Mouse (Mus musculus): Measurements from ENCODE around the gene Fbn1. TPM values are rescaled to one million over a fixed set of nuclear protein-coding genes. Genes with fewer than 3 reads are reported as not detected.

Gene Fbn1
- total RNA-seq, 2 experiments from 2014 or later: not detected

DNA sequence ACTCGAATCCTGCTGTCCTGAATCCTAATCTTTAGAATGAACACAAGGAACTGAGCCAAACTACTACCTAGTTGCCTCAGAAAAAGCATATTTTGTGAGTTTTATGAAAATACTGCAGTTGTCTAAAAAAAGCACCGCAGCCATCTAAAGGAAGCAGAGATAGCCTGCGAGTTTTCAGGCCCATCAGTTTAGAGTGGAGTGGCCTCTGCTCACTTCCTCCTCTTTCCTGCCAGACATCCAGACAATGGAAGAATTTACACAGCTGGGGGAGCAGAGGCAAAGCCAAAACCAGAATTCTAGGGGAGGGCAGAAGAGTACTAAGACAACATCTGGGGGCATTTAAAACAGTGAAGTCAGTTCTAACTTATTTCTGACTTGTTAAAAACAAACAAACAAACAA lies 96.0 kb downstream of the Fbn1 start:
- no peak for ATAC-seq (replicated peaks; ENCODE audit: low FRiP score, low TSS enrichment, poor library complexity, severe bottlenecking)

DNA sequence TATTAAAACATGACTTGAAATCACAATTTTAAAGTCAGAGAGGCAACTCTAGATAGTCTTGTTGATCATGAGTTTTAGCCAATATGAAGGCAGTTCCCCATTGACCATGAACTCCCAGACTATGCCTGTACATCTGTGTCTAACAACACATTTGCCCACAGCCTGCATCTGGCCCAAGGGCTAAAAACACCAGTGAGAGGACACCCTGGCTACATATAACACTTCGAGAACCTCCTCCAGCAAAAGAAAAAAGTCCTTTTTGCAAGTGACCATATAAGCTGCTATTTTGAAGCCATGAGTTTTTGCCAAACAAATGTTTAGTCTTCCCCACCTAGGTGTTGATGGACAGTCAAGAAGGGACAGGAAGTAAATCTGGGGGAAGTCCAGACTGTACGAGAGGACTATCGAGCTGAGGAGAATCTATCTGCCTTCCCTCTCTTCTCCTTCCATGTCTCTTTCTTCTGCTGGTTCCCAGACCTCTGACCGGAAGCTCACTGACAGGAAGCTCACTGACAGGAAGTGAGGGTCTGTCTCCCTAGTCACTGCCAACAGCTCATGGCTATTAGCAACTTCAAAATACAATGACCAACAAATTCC lies 103.2 kb downstream of the Fbn1 start:
- no peak for ATAC-seq (replicated peaks; ENCODE audit: low FRiP score, low TSS enrichment, poor library complexity, severe bottlenecking)

DNA sequence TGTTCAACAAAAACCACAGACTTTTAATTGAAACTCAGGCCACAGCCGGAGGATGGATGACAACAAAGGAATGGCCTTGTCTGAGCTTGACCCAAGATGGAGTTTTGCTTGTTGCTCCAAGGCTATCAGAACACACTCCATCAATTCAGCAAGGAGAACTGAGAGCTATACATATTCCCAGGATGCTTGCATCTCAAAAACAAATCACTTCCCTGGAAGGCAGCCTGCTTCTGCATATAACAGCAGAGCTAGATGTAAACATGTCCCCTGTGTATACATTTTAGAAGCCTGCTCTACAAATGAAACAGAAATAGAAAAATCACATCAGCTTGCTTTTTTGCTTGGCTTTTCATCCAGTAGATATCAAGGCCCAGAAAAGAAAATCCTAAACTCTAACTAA lies 105.5 kb downstream of the Fbn1 start:
- ATAC-seq (replicated peaks; ENCODE audit: low FRiP score, low TSS enrichment, poor library complexity, severe bottlenecking): no peak

DNA sequence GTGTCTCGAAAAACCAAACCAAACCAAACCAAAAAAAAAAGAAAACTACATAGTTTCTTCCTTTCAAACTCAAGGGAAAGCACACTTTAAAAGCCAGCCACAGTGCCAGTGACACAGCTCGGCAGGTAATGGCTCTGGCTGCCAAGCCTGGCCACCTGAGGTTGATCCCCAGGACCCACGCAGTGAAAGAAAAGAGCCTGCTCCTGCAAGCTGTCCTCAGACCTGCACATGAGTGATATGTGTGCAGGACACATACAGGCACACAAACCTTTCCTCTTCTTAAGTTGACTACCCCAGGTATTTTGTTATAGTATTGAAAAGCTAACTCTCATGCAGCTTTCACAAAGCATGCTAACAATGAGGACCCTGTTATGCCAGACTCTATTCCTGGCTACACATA lies 107.7 kb downstream of the Fbn1 start:
- ATAC-seq (replicated peaks; ENCODE audit: low FRiP score, low TSS enrichment, poor library complexity, severe bottlenecking): no peak

DNA sequence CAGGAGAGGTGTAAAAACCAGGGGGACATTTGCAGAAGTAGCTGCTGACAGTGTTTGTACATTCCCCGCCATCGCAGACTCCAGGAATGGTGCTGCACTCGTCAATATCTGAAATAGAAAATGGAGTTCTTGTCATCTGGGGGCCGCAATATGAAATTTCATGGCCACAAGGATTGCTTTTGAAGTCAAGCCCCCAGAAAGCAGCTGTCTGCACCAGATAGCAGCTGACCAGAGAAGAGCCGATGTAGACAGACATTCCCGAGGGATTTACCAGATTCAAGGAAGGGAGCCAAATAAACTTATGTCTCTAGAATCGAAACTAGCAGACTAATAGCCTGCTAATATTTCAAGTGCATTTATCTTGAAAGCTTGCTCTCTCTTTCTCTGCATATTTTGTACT lies 110.0 kb downstream of the Fbn1 start:
- no peak for ATAC-seq (replicated peaks; ENCODE audit: low FRiP score, low TSS enrichment, poor library complexity, severe bottlenecking)

DNA sequence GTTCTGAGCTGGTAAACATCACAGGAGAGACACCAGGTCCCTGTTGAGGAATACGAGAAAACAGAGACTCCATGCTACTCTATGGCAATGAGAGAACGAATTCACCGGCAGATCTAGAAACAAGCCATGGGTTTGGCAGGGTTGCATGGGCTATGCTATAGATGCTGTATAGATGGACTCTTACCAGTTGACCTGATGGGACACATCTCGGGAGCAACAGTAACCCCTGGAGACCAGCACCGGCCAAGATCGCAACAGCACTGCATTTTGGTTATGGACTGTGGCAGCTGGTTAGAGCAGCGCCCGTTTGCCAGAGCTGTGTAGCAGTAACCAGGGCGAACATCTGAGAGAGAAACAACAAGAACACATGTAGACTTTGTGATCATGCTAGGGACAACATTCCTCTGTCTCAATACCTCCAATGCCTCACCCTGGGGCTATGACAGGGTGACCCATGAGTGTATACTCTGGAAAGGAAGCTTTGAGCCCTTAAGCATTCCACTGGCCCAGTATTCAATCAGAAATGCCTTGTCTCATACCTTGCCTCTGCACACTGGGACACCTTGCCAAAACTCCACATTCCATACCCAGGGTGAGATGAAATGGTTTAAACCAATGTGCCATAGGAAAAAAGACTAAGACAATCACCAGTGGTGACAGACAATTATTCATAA lies 113.2 kb downstream of the Fbn1 start:
- no peak for ATAC-seq (replicated peaks; ENCODE audit: low FRiP score, low TSS enrichment, poor library complexity, severe bottlenecking)

DNA sequence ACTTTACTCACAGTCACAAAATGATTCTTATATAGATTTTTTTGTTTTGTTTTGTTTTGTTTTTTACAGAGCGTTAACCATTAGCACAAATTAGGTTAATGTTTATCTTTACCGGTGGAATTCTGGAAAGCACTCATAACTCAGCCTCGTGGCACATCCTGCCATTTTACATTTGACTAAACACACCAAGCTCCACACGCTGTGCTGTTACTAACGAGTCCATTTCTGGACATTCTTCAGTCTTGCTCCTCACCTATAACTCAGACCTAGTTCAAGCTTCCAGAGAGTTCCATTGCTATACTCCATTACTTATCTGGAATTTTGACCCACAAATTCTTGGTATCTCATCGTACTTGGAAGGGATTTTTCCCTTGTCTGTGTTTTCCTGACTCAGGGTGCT lies 116.2 kb downstream of the Fbn1 start:
- no peak for ATAC-seq (replicated peaks; ENCODE audit: low FRiP score, low TSS enrichment, poor library complexity, severe bottlenecking)

DNA sequence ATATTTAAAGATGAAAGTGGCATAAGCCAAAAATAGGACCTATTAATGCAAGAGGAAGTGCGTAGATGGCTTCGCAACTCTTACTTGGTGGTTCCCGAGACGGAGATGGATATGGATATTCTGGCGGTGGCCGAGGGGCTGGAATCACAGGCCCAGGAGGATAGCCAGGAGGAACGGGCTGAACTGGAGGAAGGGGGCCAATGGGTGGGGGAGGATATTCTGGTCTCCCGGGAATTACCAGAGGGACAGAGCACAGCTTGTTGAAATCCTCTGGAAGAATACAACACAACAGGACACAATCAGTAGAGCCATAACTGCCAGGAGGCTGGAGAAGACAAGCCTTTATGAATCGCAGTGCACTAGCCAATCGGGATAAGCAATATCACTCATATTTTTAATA lies 118.0 kb downstream of the Fbn1 start:
- no peak for ATAC-seq (replicated peaks; ENCODE audit: low FRiP score, low TSS enrichment, poor library complexity, severe bottlenecking)

DNA sequence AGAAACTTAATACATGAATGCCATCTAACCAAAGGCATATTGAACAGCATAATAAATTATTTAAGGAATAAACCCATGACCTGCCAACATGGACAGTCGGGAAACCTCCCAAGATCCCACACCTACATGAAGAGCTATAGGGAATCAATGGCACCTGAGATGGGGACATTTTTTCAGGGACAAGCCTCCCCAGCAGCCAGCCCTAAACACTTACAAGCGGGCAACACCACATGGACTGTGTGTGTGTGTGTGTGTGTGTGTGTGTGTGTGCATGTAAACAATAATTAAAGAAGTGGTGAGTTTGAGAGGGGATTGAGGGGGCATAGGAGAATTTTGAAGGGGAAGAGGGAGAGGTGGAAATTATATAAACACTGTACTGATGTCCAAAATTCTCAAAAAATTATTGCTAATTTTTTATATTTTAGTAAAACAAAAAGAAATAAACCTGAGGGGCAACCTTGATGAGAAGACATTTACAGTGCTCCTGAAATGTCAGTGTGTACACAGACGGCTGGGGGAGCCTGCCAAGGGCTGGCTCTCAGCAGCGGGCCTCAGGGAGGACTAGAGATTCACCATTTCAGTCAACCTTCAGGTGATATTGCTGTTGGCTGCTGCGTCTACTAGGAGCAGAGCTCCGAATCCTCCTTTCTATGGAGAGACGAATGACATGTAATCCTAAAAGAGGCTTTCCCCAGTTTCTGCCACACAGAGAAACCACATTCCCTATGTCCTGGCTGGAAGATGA lies 121.4 kb downstream of the Fbn1 start:
- no peak for ATAC-seq (replicated peaks; ENCODE audit: low FRiP score, low TSS enrichment, poor library complexity, severe bottlenecking)

DNA sequence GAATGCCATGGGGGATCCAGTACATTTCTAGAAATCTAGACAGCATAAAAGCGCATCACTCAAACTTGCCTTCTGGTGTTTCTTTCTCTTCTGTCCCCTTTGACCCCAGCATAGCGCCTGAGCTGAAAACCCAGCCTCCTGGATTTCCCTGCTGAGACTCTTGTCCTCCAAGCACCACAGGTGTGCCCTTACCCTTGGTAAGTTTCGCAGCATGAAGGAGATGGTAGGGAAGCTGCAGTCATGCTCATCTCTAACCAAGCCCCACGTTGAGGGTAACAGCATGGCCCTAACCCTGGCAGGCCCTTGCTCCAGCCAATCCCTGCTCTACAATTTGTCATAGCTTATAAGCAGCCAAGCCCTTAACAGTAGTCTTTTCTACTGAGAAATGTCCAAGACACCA lies 122.9 kb downstream of the Fbn1 start:
- no peak for ATAC-seq (replicated peaks; ENCODE audit: low FRiP score, low TSS enrichment, poor library complexity, severe bottlenecking)

DNA sequence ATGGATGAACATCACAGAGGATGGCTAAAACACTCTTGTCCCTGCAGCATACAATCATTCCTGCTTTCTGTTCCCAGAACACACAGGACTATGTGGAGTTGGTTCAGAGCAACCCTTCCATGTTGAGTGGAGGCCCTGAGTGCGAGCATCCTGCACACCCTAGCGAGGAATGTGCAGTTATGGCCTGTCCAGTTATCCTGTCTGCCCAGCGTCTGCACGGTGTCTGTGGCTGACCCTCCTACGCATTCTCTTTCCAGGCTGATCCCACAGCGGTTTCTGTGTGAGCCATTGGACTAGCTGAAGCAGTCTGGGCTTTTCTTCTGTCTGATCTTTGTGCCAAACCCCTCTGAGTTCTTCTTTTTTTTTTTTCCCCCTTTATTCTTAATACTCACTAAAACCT lies 123.4 kb downstream of the Fbn1 start:
- ATAC-seq (replicated peaks; ENCODE audit: low FRiP score, low TSS enrichment, poor library complexity, severe bottlenecking): no peak

DNA sequence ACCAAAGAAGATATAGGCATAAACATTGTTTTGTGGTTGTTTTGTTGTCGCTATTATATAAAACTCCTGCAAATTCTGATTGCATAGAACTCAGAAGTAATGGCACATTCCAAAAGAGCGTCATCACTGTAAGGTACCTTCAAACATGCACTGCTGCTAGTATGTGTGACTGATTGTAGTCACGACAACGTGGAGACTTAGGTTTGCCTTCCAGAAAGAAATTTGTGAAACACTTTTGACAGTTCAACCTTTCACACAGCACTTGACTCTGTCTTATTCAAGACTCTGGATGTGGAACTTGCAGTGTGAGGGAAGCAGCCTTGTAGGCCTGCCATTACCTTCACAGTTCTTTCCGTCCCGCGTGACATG lies 124.5 kb downstream of the Fbn1 start:
- no peak for ATAC-seq (replicated peaks; ENCODE audit: low FRiP score, low TSS enrichment, poor library complexity, severe bottlenecking)

DNA sequence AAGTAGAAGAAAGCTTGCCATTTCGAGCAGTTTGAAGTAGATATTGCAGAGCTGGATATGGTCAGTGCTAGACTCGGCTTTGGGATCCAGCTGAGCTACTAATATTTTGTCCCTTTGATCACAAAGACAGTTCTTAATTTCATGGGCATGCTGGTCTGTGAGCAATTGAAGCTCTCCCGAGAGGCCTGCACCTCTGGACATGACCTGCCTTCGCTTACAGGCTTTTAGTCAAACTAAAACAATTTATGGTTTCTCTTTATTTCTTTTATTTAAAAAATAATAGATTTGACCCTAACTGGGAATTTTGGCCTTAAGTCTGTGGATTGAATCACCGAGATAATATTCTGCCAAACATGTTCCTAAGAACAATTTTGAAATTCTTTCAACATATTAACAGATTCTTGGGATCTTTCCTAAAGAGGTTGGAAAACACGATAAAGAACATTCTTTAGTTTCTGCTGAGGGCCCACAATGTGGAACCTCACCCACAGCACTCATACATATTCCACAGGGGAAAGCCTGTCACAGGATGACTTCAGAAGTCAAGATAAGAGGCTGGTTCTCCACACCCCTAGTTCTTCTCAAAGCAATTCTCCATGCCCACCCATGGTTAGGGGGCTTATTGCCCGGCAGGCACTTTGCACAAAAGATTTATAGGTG lies 125.0 kb downstream of the Fbn1 start:
- no peak for ATAC-seq (replicated peaks; ENCODE audit: low FRiP score, low TSS enrichment, poor library complexity, severe bottlenecking)

DNA sequence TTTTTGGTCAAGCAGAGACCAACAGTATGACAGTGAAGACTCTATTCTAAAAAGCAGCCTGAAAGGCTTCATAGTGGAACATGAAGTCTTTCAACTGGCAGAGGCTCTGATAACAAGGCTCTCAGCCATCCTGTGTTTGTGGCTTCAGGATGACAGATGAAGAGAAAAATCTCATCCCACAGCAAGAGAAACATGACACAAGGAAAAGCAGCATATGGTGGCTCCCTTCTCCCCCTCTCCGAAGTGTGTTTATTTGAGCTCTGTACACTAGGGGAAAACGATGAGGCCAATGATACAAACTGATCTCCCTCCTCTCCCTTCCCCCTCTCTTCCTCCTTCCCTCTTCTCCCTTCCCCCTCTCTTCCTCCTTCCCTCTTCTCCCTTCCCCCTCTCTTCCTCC lies 127.7 kb downstream of the Fbn1 start:
- no peak for ATAC-seq (replicated peaks; ENCODE audit: low FRiP score, low TSS enrichment, poor library complexity, severe bottlenecking)

DNA sequence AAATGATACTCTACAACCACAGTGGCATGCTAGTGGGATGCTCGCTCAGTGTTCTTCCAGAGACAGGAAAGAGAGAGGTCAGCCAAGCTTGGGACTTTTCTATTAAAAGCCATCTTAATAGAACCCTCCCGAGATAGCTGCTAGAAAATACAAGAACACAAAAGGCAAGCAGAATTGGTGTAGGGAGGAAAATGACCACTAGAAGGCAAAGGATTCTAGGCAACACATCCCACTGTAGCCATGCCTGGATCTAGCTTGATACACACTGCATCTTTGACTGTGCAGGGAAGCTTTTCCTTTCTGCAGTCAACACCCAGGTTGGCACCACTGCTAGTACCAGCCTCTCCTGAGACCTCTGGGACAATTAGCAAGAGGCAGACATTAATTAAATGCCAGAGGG lies 128.6 kb downstream of the Fbn1 start:
- no peak for ATAC-seq (replicated peaks; ENCODE audit: low FRiP score, low TSS enrichment, poor library complexity, severe bottlenecking)

DNA sequence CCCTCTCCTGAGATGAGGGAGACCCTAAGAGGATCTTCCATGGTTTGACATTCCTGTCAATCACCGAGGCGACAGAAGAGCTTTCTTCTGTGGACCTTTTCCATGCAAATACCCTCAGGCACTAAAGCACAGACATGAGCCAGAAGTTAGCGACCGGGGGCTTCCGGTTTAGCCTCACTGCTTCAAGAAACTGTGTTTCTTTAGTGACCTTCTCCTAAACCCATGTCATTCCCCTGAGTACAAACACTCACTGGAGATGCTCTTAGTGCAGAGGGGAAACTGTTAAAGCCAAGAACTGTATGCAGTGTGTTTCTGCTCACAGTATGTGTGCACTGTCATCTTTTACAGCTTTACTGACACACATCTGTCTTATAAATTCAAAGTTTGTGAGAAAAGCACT lies 131.9 kb downstream of the Fbn1 start:
- ATAC-seq (replicated peaks; ENCODE audit: low FRiP score, low TSS enrichment, poor library complexity, severe bottlenecking): no peak

DNA sequence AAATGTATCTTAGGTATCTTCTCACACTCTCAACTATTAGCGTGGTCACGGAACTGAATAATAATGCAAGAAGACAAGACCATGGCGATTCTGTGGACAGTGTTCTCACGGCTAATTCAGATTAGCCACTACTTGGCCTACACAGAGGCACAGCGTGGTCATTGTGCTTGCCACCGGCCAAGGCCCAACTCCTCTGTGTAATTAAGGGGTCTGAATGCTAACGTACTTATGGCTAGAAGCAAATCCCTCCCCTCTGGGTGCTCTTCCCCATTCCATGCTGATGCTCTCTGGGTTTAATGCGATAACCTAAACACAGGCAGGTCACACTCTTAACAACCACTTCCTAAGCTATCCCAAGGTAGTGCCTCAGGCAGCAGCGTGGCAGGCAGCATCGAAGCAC lies 132.5 kb downstream of the Fbn1 start:
- ATAC-seq (replicated peaks; ENCODE audit: low FRiP score, low TSS enrichment, poor library complexity, severe bottlenecking): no peak

DNA sequence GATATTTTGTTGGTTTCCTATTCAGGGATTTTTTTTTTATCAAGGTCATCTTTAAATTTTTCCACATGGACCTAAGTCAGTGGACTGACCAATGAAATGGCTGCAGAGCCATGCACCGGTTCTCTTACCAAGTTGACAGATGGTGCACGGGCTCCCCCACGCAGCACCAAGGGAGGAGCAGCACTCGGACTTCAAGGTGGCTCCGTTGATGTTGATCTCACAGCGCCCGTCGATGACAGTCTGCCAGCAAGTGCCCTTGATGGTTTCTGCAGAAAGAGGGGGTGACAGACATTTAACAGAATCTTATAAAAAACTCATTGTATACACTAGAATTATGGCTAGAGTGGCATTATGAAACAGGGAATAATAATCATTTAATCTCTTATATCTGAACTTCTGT lies 138.1 kb downstream of the Fbn1 start:
- no peak for ATAC-seq (replicated peaks; ENCODE audit: low FRiP score, low TSS enrichment, poor library complexity, severe bottlenecking)

DNA sequence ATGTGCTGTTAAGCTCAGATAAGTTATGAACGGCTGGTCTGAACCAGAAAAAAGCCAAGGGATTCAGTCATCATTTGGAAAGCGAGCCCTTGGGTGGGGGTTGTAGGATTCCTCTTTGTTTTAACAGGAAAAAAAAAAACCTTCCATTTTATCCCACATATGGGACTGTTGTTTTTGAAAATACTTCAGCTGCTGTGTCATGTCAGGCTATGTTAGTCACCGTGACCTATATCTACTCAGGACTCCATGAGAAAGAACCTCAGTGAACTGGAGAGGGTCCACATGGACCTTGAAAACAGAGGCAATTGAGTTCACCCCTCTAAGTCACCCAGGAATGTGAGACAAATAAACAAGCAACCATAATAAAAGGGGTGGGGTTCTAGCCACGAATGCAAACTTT lies 139.2 kb downstream of the Fbn1 start:
- ATAC-seq (replicated peaks; ENCODE audit: low FRiP score, low TSS enrichment, poor library complexity, severe bottlenecking): no peak

DNA sequence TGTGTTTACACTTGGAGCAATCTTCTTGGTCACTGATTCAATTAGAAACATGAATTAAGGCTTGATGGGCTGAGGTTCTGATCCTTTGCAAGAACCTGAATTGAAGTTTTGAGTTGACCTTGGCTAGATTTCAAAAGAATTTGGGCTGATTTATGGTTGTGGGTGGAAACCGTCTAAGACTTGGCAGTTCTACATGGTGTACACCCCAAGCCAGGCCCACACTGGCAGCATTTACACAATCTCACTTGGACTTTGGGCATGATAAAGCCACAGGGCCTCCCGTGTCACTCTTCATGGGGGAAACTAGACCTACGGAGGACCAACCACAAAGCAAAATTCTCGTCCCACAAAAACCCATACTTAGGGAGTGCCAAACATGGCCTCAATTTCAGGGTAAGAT lies 146.1 kb downstream of the Fbn1 start:
- no peak for ATAC-seq (replicated peaks; ENCODE audit: low FRiP score, low TSS enrichment, poor library complexity, severe bottlenecking)

DNA sequence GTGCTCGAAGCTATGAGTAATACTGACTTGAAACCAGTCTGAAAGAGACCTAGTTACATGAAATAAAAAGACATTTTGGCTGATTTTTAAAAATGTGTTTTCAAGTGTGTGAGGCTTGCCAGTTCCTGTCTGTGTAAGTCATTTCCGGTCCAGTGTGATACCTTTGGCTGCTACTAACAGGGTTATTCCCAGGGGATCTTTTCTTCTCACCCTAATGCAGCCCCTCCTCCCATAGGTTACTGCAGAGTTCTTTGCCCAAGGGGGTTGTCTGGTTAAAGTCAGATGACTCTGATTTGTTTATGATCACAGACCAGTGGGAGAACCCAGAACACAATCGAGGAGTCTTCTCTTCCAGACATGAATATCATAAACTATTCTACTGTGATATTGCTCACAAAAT lies 151.3 kb downstream of the Fbn1 start:
- ATAC-seq (replicated peaks; ENCODE audit: low FRiP score, low TSS enrichment, poor library complexity, severe bottlenecking): no peak
